Mouse (Mus musculus) C2C12 (cell line): ENCODE measurements around the gene Jpt2.

Source experiments
- CEBPB ChIP-seq: IDR thresholded peaks from one replicate; pipeline ENCODE4 v1.6.1; 2011; ENCODE audit warnings: low read depth, mild to moderate bottlenecking, control low read depth, moderate library complexity
- CTCF ChIP-seq: IDR thresholded peaks from one replicate; pipeline ENCODE4 v1.5.1; 2011; ENCODE audit not compliant: control insufficient read depth, insufficient read depth, insufficient read length
- FOSL1 ChIP-seq: IDR thresholded peaks from one replicate; pipeline ENCODE4 v1.8.0; 2011; ENCODE audit warnings: mild to moderate bottlenecking, low read length; ENCODE audit not compliant: poor library complexity, insufficient read depth, severe bottlenecking
- MAX ChIP-seq: IDR thresholded peaks from one replicate; pipeline ENCODE4 v1.6.1; 2011; ENCODE audit warnings: mild to moderate bottlenecking, control low read depth
- MYOD1 ChIP-seq: IDR thresholded peaks from one replicate; pipeline ENCODE4 v1.6.1; 2011; ENCODE audit warnings: low read depth; ENCODE audit not compliant: control insufficient read depth, insufficient read length
- MYOG ChIP-seq: IDR thresholded peaks from one replicate; pipeline ENCODE4 v1.6.1; 2011; ENCODE audit not compliant: control insufficient read depth, insufficient read length; ENCODE audit errors: extremely low read depth
- USF1 ChIP-seq: IDR thresholded peaks from one replicate; pipeline ENCODE4 v1.6.1; 2011; ENCODE audit warnings: low read depth, mild to moderate bottlenecking, control low read depth, moderate library complexity

DNA sequence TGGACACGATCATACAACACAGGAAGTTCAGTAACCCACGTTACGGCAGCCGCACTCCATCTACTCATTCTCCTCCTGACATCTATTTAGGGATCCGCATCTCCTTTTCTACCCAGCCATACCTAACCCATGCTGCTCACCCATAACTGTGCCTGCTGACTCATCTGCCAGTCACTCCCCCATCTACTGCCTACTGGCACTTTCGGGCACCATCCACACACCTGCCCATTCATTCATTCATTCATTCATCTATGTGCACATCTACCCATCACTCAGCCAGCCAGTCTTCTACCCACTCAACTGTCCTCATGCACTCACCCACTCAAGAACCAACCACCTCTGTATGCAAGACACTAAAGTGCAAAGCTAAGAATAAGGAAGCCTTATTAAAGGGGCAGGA is 26.7 kb upstream of the Jpt2 start:
- TF ChIP-seq MYOD1: no peak
- TF ChIP-seq CTCF: no peak
- TF ChIP-seq CEBPB: no peak
- TF ChIP-seq USF1: no peak
- no peak for TF ChIP-seq FOSL1
- TF ChIP-seq MYOG: no peak
- TF ChIP-seq MAX: no peak
